Mouse (Mus musculus): Measurements from ENCODE around the gene Cilp2. TPM values are rescaled to one million over a fixed set of nuclear protein-coding genes. Genes with fewer than 3 reads are reported as not detected.

The Cilp2 gene
- total RNA-seq, 4 experiments from 2014 or later, result 0.54 to 0.79 (median 0.65) TPM

Other genes starting within 250 kb of the Cilp2 start
- gene Zfp964, start 233.2 kb downstream of the Cilp2 start, total RNA-seq (2022), result 1 to 10 TPM; 3.6 to 4.6 (median 4.3) TPM
- 10 to 100 TPM; 22.9 to 25.9 (median 23.9) TPM for gene Zfp869, start 177.0 kb downstream of the Cilp2 start, total RNA-seq (2022)
- 1 to 10 TPM; 3.3 to 4.3 (median 3.6) TPM for gene Zfp963, start 137.7 kb downstream of the Cilp2 start, total RNA-seq (2022)
- gene Gm20422, start 112.8 kb downstream of the Cilp2 start, total RNA-seq (2022), result 1 to 10 TPM in 3 of 4 experiments, under 1 TPM in 1; 0.46 to 5.3 (median 2.0) TPM
- gene Atp13a1, start 96.5 kb downstream of the Cilp2 start, total RNA-seq (2022), result 10 to 100 TPM; 32.9 to 37.1 (median 35.3) TPM
- 10 to 100 TPM; 27.1 to 29.1 (median 27.8) TPM for gene Zfp866, start 96.5 kb downstream of the Cilp2 start, total RNA-seq (2022)
- 10 to 100 TPM; 11.6 to 18.1 (median 15.7) TPM for gene Gmip, start 79.0 kb downstream of the Cilp2 start, total RNA-seq (2022)
- gene Lpar2, start 65.3 kb downstream of the Cilp2 start, total RNA-seq (2022), result under 1 TPM; 0.57 to 0.68 (median 0.64) TPM
- 10 to 100 TPM; 16.4 to 19.4 (median 17.9) TPM for gene Pbx4, start 55.2 kb downstream of the Cilp2 start, total RNA-seq (2022)
- under 1 TPM in 1 of 4 experiments, not detected in 3; 0.28 TPM for gene Tssk6, start 14.5 kb upstream of the Cilp2 start, total RNA-seq (2022)
- gene Ndufa13, start 14.9 kb upstream of the Cilp2 start, total RNA-seq (2022), result 100 to 1,000 TPM; 102 to 149 (median 131) TPM
- 10 to 100 TPM; 20.2 to 30.4 (median 21.7) TPM for gene Yjefn3, start 15.0 kb upstream of the Cilp2 start, total RNA-seq (2022)
- gene Gatad2a, start 108.7 kb upstream of the Cilp2 start, total RNA-seq (2022), result 10 to 100 TPM; 29.7 to 38.2 (median 30.4) TPM
- gene Mau2, start 155.0 kb upstream of the Cilp2 start, total RNA-seq (2022), result 10 to 100 TPM; 61.7 to 65.7 (median 65.3) TPM
- 10 to 100 TPM; 53.0 to 56.4 (median 54.6) TPM for gene Sugp1, start 155.1 kb upstream of the Cilp2 start, total RNA-seq (2022)
- gene Tm6sf2, start 185.2 kb upstream of the Cilp2 start, total RNA-seq (2022), result 1 to 10 TPM; 1.1 to 4.6 (median 1.4) TPM
- 100 to 1,000 TPM in 2 of 4 experiments, 10 to 100 TPM in 2; 97.1 to 113 (median 101) TPM for gene Hapln4, start 195.8 kb upstream of the Cilp2 start, total RNA-seq (2022)
- 100 to 1,000 TPM; 143 to 155 (median 147) TPM for gene Ncan, start 233.2 kb upstream of the Cilp2 start, total RNA-seq (2022)
- gene Nr2c2ap, start 243.6 kb upstream of the Cilp2 start, total RNA-seq (2022), result 10 to 100 TPM; 23.8 to 29.4 (median 26.5) TPM

Measured in left cerebral cortex, adult 8-10 months (tissue).